Mouse (Mus musculus) lung, postnatal 0 days (tissue): ENCODE results near the gene Rasgrp1. TPM values are rescaled to one million over a fixed set of nuclear protein-coding genes. Genes with fewer than 3 reads are reported as not detected.
A peak's percentile ranks its signal among the peaks of the same experiment; 100 is the strongest.

Experiments
- ATAC-seq: fragments of 200-750 bp; cut with Nextera tagmentation; 2 replicates; pipeline ENCODE4 v1.8.0; 2017; ENCODE audit warnings: moderate library complexity
- DNase-seq: peaks from one replicate; pipeline ENCODE4 v3.0.0-alpha.2; 2016; ENCODE audit warnings: low spot score
- H3K27ac ChIP-seq: fragments of 300-500 bp; sonication (generic); 2 replicates; pipeline ENCODE4 v1.5.1; 2014; ENCODE audit warnings: antibody characterized with exemption, mild to moderate bottlenecking, low read length, mixed read lengths
- H3K27me3 ChIP-seq: fragments of 300-500 bp; sonication (generic); replicated peaks from 2 replicates; pipeline ENCODE4 v1.6.1; 2014; ENCODE audit warnings: low read length, mixed read lengths; ENCODE audit not compliant: insufficient read depth
- H3K36me3 ChIP-seq: fragments of 300-500 bp; sonication (generic); 2 replicates; pipeline ENCODE4 v1.6.1; 2014; ENCODE audit warnings: low read length, mixed read lengths; ENCODE audit not compliant: insufficient read depth
- H3K4me1 ChIP-seq: fragments of 300-500 bp; sonication (generic); 2 replicates; pipeline ENCODE4 v1.6.1; 2014; ENCODE audit warnings: antibody characterized with exemption, low read depth, low read length, mixed read lengths; ENCODE audit not compliant: insufficient read depth
- H3K4me2 ChIP-seq: fragments of 300-500 bp; sonication (generic); replicated peaks from 2 replicates; pipeline ENCODE4 v1.6.1; 2014; ENCODE audit warnings: low read depth, mild to moderate bottlenecking, low read length, moderate library complexity, mixed read lengths
- H3K4me3 ChIP-seq: fragments of 300-500 bp; sonication (generic); 2 replicates; pipeline ENCODE4 v1.5.1; 2014; ENCODE audit warnings: low read depth, low read length
- H3K9ac ChIP-seq: fragments of 300-500 bp; sonication (generic); replicated peaks from 2 replicates; pipeline ENCODE4 v1.6.1; 2014; ENCODE audit warnings: low read depth, mild to moderate bottlenecking
- H3K9me3 ChIP-seq: fragments of 300-500 bp; sonication (generic); 2 replicates; pipeline ENCODE4 v1.6.1; 2016; ENCODE audit warnings: low read length, mixed read lengths
- CTCF ChIP-seq: IDR thresholded peaks from 2 replicates; pipeline ENCODE4 v1.5.1; 2016; ENCODE audit warnings: antibody characterized with exemption, mild to moderate bottlenecking
- EP300 ChIP-seq: IDR thresholded peaks from 2 replicates; pipeline ENCODE4 v1.6.1; 2016; ENCODE audit warnings: antibody characterized with exemption, mild to moderate bottlenecking, control low read depth
- WGBS: fragments of 180-500 bp; shearing (Covaris S2); extraction: QIAGEN DNeasy Blood & Tissue Kit; methylation state at CpG from one replicate; pipeline ENCODE4 v1.1.7; 2014; 5-methylcytosine and 5-hydroxymethylcytosine counted together
- polyA plus RNA-seq: library from polyadenylated mRNA; unstranded; fragments of >200 nt; fragmentation: Nextera tagmentation; extraction: Ambion mirVana; gene quantifications from 2 replicates; pipeline ENCODE4 v1.2.1, GENCODE M21; 2015

The Rasgrp1 gene
- polyA plus RNA-seq, 1 experiment from 2014 or later = 0.30 TPM

- DNase-seq (no peak), ATAC-seq (no peak)
- Histone ChIP-seq H3K4me3 (no peak overlapping the region), H3K4me2 (no peak overlapping the region), H3K36me3 (0 out of 2 replicates have a peak, but pooled peaks cover 3% of the 10 kb centered on the region), H3K27me3 (no peaks in the 10 kb centered on the region), H3K9ac (no peak overlapping the region), H3K27ac (no peak overlapping the region), H3K9me3 (no peaks in the 10 kb centered on the region), H3K4me1 (no peaks in the 10 kb centered on the region)
- TF ChIP-seq EP300 (no peak), CTCF (no peak)
- WGBS = 72% methylated on average over 5 of the region's 5 CpGs
Measured at GRCm38 (mm10) chr2:117262184-117262583, 80.6 kb downstream of the Rasgrp1 start.

GRCm38 (mm10) chr2:117257617-117258016 is 85.2 kb downstream of the Rasgrp1 start:
- Histone ChIP-seq H3K9ac (no peak overlapping the region), H3K9me3 (no peaks in the 10 kb centered on the region), H3K36me3 (no peaks in the 10 kb centered on the region), H3K4me1 (no peaks in the 10 kb centered on the region), H3K27ac (no peak overlapping the region), H3K4me3 (no peak overlapping the region), H3K27me3 (no peaks in the 10 kb centered on the region), H3K4me2 (no peak overlapping the region)
- DNase-seq (no peak), ATAC-seq (no peak)
- TF ChIP-seq CTCF (no peak), EP300 (no peak)
- 56% methylated on average over 1 of the region's 1 CpGs for WGBS

- no peak overlapping the region for H3K4me3 ChIP-seq
- TF ChIP-seq EP300 (no peak), CTCF (no peak)
- H3K4me2 ChIP-seq = no peak overlapping the region
- H3K27ac ChIP-seq = no peak overlapping the region
- no peak overlapping the region for H3K9ac ChIP-seq
- DNase-seq (no peak), ATAC-seq (no peak)
- H3K4me1 ChIP-seq = 0 out of 2 replicates have a peak, but pooled peaks cover 4% of the 10 kb centered on the region
- 77% methylated on average over 2 of the region's 2 CpGs for WGBS
- H3K9me3 ChIP-seq = no peaks in the 10 kb centered on the region
- no peaks in the 10 kb centered on the region for H3K36me3 ChIP-seq
- H3K27me3 ChIP-seq = no peaks in the 10 kb centered on the region
Measured at GRCm38 (mm10) chr2:117255415-117255814, 87.4 kb downstream of the Rasgrp1 start.

- TF ChIP-seq CTCF (no peak), EP300 (no peak)
- no peak for DNase-seq
Measured at GRCm38 (mm10) chr2:117250001-117250510, 92.7 kb downstream of the Rasgrp1 start.

GRCm38 (mm10) chr2:117249255-117250000 is 93.4 kb downstream of the Rasgrp1 start, which contains the start of gene Fam98b:
Fam98b (plus strand) TSS chr2:117249739.
- H3K4me2 ChIP-seq = peak within 1 kb of the TSS; percentile 86
- H3K27ac ChIP-seq = peak within 1 kb of the TSS; percentile 86
- peak; percentile 89 for DNase-seq
- no peaks in the 10 kb centered on the region for H3K36me3 ChIP-seq
- peak; percentile 95 for ATAC-seq
- H3K27me3 ChIP-seq = no peaks in the 10 kb centered on the region
- H3K9ac ChIP-seq = peak within 1 kb of the TSS; percentile 95
- H3K4me1 ChIP-seq = 0 out of 2 replicates have a peak, but pooled peaks cover 4% of the 10 kb centered on the region
- no peaks in the 10 kb centered on the region for H3K9me3 ChIP-seq
- under 1% methylated on average over 28 of the region's 33 CpGs for WGBS
- peak; percentile 57 for TF ChIP-seq CTCF
- TF ChIP-seq EP300 = no peak
- H3K4me3 ChIP-seq = peak within 1 kb of the TSS; percentile 82

More at GRCm38 (mm10) chr2:117250001-117250510, 92.7 kb downstream of the Rasgrp1 start:
- H3K36me3 ChIP-seq = no peaks in the 10 kb centered on the region
- H3K27me3 ChIP-seq = no peaks in the 10 kb centered on the region
- peak overlapping the region; percentile 86 for H3K27ac ChIP-seq
- H3K9ac ChIP-seq = peak overlapping the region; percentile 95
- H3K4me2 ChIP-seq = peak overlapping the region; percentile 86
- ATAC-seq = peak; percentile 56
- 0 out of 2 replicates have a peak, but pooled peaks cover 4% of the 10 kb centered on the region for H3K4me1 ChIP-seq
- peak overlapping the region; percentile 82 for H3K4me3 ChIP-seq
- H3K9me3 ChIP-seq = no peaks in the 10 kb centered on the region
- under 1% methylated on average over 24 of the region's 24 CpGs for WGBS

- H3K4me1 ChIP-seq = no peaks in the 10 kb centered on the region
Measured at GRCm38 (mm10) chr2:117241953-117242352, 100.8 kb downstream of the Rasgrp1 start.

More at GRCm38 (mm10) chr2:117241953-117242352, 100.8 kb downstream of the Rasgrp1 start:
- Histone ChIP-seq H3K36me3 (no peaks in the 10 kb centered on the region), H3K27me3 (no peaks in the 10 kb centered on the region), H3K9ac (no peak overlapping the region), H3K27ac (no peak overlapping the region), H3K9me3 (no peaks in the 10 kb centered on the region), H3K4me3 (no peak overlapping the region), H3K4me2 (no peak overlapping the region)
- TF ChIP-seq EP300 (no peak), CTCF (no peak)
- DNase-seq (no peak), ATAC-seq (no peak)
- 65% methylated on average over 4 of the region's 4 CpGs for WGBS
